Mouse (Mus musculus): ENCODE measurements at regions not wholly inside any gene's neighbourhood (a gene's known extent, or its start where the extent isn't known, plus 50 kb on each side); places are given as distances from the start of the nearest gene placed in this dataset.

DNA sequence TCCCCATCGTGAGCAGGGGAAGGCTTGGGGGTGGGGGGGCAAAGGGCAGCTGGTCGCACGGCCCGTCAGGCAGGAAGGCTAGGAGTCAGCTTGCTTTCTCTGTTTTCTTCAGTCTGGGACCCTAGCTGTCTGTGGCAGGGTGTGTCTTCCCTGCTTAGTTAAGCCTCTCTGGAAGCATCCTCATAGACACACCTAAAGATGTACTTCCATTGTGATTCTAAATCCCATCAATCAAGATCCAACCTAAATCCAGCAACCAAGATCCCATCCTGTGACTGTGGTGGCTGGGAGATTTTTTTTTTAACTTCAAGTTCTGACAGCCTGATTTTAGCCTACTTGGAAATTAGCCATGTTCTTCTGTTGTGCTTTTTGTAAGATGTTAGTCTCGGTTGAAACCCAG, 69.9 kb upstream of the Ankrd55 start:
- TF ChIP-seq POLR2A (IDR thresholded peaks at IDR 0.05; ENCODE audit: borderline replicate concordance, low read depth, low read length) = no peak
- TF ChIP-seq CTCF (IDR thresholded peaks at IDR 0.05; ENCODE audit: low read depth, low read length) = no peak
